Mouse (Mus musculus) spleen, postnatal 14 days (tissue): ENCODE results near the gene Cdh8.

Experiments used
- DNase-seq, 2 experiments: peaks; one replicate each; pipeline ENCODE4 v3.0.0; 2021 to 2022; ENCODE audit warnings: low spot score in 2 of 2

The Cdh8 gene

GRCm38 (mm10) chr8:99415966-99416781, at the start of gene Cdh8:
Gene Cdh8, minus strand, starts transcription at chr8:99416471.
- DNase-seq = no peak

GRCm38 (mm10) chr8:99446506-99446905, 30.2 kb upstream of the Cdh8 start:
- no peak for DNase-seq

GRCm38 (mm10) chr8:99425901-99426300, 9.6 kb upstream of the Cdh8 start:
- DNase-seq = no peak

- DNase-seq = no peak
Measured at GRCm38 (mm10) chr8:99421516-99421915, 5.2 kb upstream of the Cdh8 start.

- DNase-seq = no peak
Measured at GRCm38 (mm10) chr8:99419726-99420125, 3.5 kb upstream of the Cdh8 start.

- DNase-seq = no peak
Measured at GRCm38 (mm10) chr8:99417456-99417855, 1.2 kb upstream of the Cdh8 start.

- DNase-seq = no peak
Measured at GRCm38 (mm10) chr8:99415076-99415965, 950 bp downstream of the Cdh8 start.

- DNase-seq = no peak
Measured at GRCm38 (mm10) chr8:99414483-99414921, 1.8 kb downstream of the Cdh8 start.

- DNase-seq = no peak
Measured at GRCm38 (mm10) chr8:99413877-99414482, 2.3 kb downstream of the Cdh8 start.

- DNase-seq = no peak
Measured at GRCm38 (mm10) chr8:99393908-99394307, 22.4 kb downstream of the Cdh8 start.

- no peak for DNase-seq
Measured at GRCm38 (mm10) chr8:99370104-99370503, 46.2 kb downstream of the Cdh8 start.

GRCm38 (mm10) chr8:99369166-99369565, 47.1 kb downstream of the Cdh8 start:
- no peak for DNase-seq

GRCm38 (mm10) chr8:99368449-99368848, 47.8 kb downstream of the Cdh8 start:
- DNase-seq = no peak

GRCm38 (mm10) chr8:99353923-99354322, 62.3 kb downstream of the Cdh8 start:
- no peak for DNase-seq

GRCm38 (mm10) chr8:99353221-99353620, 63.0 kb downstream of the Cdh8 start:
- no peak for DNase-seq

- no peak for DNase-seq
Measured at GRCm38 (mm10) chr8:99349456-99349855, 66.8 kb downstream of the Cdh8 start.

- no peak for DNase-seq
Measured at GRCm38 (mm10) chr8:99348618-99349017, 67.7 kb downstream of the Cdh8 start.

GRCm38 (mm10) chr8:99339310-99339709, 77.0 kb downstream of the Cdh8 start:
- no peak for DNase-seq

GRCm38 (mm10) chr8:99327559-99327958, 88.7 kb downstream of the Cdh8 start:
- no peak for DNase-seq

GRCm38 (mm10) chr8:99314561-99314960, 101.7 kb downstream of the Cdh8 start:
- no peak for DNase-seq

- no peak for DNase-seq
Measured at GRCm38 (mm10) chr8:99304184-99304583, 112.1 kb downstream of the Cdh8 start.

- no peak for DNase-seq
Measured at GRCm38 (mm10) chr8:99290201-99290600, 126.1 kb downstream of the Cdh8 start.
